Mouse (Mus musculus): ENCODE data around the gene Fam206a.

Gene Fam206a

DNA sequence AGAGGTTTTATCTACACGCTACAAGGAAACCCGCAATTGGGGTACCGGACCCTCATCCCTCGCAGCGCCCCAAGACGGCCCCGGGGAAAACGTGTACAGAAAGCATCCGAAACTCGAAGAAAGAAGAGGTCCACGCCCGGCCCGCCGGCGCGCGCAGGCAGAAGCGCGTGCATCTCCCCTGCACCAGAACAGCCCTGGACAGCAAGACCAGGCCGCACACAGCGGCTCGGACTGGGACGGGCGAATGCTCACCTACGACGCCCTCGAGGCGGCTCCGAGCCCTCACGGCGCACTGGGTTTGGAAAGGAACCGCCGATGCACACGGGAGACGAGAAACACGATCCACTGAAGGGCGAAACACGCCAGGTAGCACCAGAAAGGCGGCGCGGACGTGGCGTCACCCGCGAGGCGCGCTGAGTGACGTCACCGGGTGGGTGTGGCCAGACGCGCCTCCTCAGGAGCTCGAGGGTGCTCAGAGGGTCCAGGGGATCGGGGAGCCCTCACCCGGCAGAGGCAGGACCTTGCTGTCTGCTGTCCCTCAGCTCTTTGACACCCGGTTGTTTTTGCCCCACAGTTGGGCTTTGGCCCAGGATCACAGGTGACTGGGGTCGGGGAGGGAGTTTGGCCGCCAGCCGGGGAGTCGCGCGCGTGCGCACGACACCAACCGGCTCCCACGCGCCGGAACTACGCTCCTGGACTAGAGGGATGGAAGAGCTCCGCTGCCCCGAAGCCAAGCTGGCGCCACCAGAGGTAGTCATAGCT is at the start of gene Fam206a, which contains the start of gene Elp1:
Fam206a (plus strand) TSS at position 439 of the 762 bp plus-strand sequence.
Elp1 (minus strand) TSS at position 425 of the 762 bp plus-strand sequence.
- peak; percentile 82 for DNase-seq (ENCODE audit: low read depth, low spot score)

DNA sequence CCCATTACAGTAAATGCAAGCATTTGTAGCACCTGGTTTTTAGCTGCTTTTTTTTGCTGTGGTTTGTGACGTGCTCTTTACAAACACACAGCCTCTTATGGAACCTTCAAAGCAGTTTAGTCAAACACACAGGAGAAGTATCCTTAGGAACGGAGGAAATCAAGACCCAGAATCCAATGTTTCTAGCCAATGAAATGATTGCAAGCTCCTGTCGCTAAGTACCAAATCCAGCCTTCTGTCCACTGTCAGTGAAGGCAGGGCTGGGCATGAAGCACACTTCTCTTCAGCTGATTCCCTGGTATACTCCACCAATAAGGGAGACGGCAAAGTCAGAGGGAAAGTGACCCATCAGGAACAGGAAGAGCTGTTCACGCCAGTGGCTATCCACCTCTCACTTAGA is 46.1 kb upstream of the Fam206a start:
- DNase-seq (ENCODE audit: low read depth, low spot score): no peak

GRCm38 (mm10) chr4:56756966-56757600 is 45.1 kb upstream of the Fam206a start:
- no peak for DNase-seq (ENCODE audit: low read depth, low spot score)

DNA sequence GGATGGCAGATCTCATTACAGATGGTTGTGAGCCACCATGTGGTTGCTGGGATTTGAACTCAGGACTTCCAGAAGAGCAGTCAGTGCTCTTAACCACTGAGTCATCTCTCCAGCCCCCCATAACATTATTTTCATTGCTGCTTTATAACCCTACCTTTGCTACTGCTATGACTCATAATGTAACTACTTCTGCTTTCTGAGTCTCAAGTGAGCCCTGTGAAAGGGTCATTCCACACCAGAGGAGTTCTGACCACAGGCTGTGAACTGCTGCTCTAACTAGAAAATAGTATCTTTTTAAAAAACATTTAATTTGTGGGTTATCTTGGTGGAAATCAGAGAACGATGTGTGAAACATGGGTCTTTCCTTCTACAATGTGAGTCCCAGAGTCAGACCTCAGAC is 44.5 kb upstream of the Fam206a start:
- no peak for DNase-seq (ENCODE audit: low read depth, low spot score)

- no peak for DNase-seq (ENCODE audit: low read depth, low spot score)
Observed at GRCm38 (mm10) chr4:56767861-56768284, 34.3 kb upstream of the Fam206a start.

DNA sequence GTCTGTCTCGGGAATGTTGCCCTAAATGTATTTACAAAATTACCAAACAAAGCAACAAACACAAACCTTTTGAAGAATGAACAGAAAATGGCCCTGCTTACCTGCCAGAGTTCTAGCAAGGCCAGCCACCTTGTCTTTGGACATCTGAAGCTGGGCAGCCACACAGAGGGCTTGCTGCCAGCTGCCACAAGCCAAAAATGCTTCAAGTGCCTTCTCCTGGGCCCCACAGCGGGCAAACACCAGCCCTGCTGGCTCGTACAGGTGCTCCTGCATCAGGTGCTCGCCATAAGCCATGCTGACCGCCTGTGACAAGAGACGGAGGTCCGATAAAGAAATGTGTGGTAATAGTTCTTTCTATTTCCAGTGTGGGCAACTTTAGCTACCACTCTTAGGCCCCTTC is 33.2 kb upstream of the Fam206a start:
- DNase-seq (ENCODE audit: low read depth, low spot score): no peak

DNA sequence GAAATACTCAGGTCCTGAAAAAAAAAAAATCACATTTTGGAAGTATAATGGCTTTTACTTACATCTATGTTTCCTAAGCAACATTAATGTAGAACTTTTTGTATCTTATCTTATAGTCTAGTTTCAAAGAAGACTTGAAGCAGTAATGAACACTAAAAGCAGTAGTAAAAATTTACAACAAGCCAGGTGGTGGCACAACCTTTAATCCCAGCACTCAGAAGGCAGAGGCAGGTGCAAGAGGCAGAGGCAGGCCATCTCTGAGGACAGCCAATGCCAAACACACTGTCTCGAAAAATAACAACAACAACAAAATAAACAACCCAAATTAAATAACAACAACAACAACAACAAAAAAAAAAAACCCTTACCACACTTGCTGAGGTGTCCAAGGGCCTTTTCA is 31.1 kb upstream of the Fam206a start:
- no peak for DNase-seq (ENCODE audit: low read depth, low spot score)

DNA sequence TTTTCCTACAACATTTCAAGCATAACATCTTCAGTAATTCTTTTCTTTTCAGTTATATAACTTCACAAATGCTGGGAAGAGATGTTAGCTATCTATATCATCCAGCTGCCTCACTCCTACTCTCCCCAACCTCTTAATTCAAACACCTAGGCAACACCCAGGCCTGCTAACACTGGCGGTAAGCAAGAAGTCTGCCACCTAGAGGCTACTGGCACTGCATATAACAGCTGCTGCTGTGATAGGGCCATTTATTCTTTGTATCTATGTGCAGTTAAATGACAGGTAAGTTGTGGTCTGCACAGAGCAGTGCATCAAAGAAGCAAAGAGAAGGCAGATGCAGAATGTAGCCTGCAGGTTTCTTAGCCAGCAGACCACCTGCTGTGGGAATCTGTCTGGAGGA is 10.8 kb upstream of the Fam206a start:
- DNase-seq (ENCODE audit: low read depth, low spot score): peak; percentile 32

- DNase-seq (ENCODE audit: low read depth, low spot score): peak; percentile 82
Observed at GRCm38 (mm10) chr4:56802669-56803150, 565 bp downstream of the Fam206a start.

GRCm38 (mm10) chr4:56809050-56809449 is 6.9 kb downstream of the Fam206a start:
- no peak for DNase-seq (ENCODE audit: low read depth, low spot score)

- DNase-seq (ENCODE audit: low read depth, low spot score): no peak
Observed at GRCm38 (mm10) chr4:56811642-56812041, 9.5 kb downstream of the Fam206a start.

DNA sequence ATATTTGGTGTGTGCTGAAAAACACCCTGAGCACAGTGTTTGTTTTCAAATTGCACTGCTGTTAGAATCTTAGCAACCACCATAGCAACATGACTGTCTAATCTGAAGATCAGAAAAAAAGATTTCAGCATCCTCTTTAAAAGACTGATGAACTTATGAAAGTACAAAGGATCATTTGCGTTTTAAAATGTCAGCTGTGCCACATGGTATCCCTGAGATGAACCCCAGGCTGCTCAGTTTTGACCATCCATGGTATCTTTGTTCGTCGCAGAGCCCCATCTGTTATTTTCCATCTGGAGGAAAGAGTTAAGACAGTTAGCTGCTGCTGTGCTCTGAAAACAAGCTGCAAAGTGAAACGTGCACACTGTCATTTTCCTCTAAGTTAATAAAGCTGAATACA is 10.0 kb downstream of the Fam206a start:
- DNase-seq (ENCODE audit: low read depth, low spot score): no peak

DNA sequence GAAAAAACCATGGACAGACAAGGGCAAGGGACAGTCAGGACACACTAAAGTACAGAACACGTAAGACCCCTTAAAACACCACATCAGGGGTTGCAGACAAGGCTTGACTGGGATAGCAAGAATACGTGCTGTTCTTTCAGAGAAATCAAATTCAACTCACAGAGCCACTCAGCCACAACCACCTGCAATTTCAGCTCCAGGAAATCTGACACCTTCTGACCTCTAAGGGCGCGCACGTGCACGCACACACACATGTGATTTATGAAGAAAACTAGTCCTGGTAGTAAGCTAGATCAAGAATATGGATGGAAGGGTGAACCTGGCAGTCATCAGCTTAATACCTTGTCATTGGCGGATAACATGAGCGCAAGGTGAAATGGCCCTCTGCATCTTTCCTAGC is 13.0 kb downstream of the Fam206a start:
- DNase-seq (ENCODE audit: low read depth, low spot score): no peak

DNA sequence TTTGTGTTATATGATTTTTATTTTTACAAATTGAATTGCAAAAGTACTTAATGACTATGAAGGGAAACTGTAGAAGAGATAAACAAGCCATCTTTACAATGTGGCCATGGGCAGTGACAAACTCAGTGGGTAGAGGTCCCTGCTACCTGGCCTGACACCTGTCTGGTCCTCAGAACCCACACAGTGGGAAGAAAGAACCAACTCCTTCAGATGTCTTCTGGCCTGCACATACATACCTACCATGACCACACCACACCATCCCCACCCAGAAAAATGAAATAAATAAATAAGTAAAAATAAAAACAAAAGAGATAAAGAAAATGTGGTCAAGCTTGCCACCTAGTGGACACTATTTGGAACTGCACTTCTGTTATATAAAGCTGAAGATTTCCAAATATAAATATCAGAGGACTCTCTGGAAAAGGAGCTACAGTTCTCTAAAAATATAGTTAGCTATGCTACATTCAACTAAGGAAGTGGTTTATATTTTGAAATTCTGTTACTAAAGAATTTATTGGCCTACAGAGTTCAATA is 17.9 kb downstream of the Fam206a start:
- peak; percentile 26 for DNase-seq (ENCODE audit: low read depth, low spot score)

DNA sequence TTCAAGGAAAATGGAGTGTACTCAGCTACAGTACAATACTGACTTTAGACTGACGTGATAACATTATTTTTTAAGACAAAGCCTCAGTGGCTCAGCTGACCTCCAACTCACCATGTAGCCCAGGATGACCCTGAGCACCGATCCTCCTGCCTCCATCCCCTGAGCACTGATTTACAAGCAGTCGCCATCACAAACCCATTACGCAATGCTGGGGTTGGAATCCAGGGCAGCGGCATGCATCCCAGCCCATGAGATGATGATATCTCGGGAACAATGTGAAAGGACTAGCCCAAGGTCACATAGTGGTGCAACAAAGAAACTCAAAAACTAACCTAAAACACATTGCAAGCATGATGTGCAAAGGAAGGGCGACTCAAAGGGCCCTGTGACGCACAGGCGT is 22.1 kb downstream of the Fam206a start:
- no peak for DNase-seq (ENCODE audit: low read depth, low spot score)

GRCm38 (mm10) chr4:56828932-56829331 is 26.8 kb downstream of the Fam206a start:
- DNase-seq (ENCODE audit: low read depth, low spot score): no peak

DNA sequence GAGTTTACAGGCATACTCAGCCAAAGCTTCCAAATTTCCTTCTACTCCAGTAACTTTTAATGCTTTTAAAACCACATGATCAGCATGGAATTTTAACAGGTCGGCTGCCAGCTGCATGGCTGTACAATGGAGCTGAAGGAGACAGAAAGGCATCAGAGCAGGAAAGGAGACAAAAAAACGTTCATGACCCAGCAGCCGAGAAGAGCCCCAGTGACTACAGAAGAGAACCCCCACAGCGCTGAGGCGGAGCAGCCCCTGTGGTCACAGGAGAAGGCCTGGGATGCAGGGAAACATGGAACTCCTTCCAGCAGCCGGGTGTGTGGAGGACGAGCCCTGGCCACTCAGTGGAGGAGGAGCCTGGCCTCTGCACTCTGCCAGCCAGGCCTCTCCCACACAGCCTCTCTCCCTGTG is 27.4 kb downstream of the Fam206a start:
- DNase-seq (ENCODE audit: low read depth, low spot score): no peak

DNA sequence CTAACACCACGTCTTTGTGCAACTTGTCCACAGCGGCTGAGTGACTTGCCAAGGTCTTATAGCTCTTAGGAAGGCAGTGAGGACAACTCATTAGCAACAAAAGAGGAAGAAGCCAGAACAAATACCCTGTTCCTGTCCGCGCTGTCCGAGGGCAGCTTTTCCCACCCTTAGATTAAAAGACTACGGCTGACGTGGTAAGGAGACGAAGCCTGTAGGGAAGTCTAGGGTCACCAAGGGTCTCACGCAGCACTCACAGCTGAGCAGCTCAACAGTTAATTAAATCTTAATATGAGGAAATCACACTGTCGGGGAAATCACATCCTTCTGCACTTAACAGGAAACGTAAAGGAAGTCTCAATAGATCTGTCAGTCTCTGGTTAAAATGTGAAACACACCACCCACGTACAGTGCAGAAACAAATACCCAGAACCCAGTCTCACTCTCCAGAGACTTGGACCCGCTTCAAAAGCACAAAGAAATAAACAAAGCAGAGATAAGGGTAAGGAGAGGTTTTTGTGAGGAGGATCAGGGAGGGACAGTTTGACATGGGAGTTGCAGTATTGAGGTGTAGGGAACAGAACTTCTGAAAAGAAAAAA is 29.0 kb downstream of the Fam206a start:
- no peak for DNase-seq (ENCODE audit: low read depth, low spot score)

GRCm38 (mm10) chr4:56831998-56832397 is 29.9 kb downstream of the Fam206a start:
- no peak for DNase-seq (ENCODE audit: low read depth, low spot score)

DNA sequence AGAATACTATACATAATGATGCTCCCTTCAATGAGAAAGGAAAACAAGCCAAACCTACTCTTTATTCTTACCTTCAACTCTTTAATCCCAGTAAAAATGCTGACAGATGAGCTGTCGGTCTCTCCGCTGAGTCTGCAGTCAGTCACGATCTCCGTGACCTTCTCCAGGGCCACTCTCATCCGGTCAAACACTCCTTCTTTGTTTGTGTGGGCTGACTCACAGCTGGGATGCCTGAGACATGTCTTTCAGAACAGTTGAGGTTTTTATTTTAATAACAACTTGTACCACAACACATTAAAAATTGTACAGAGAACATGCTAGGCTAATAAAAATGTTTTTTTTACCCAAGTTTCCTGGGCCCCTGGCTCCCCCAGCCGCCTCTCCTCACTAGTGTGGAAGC is 35.5 kb downstream of the Fam206a start:
- DNase-seq (ENCODE audit: low read depth, low spot score): no peak

GRCm38 (mm10) chr4:56840297-56840696 is 38.2 kb downstream of the Fam206a start:
- DNase-seq (ENCODE audit: low read depth, low spot score): no peak

DNA sequence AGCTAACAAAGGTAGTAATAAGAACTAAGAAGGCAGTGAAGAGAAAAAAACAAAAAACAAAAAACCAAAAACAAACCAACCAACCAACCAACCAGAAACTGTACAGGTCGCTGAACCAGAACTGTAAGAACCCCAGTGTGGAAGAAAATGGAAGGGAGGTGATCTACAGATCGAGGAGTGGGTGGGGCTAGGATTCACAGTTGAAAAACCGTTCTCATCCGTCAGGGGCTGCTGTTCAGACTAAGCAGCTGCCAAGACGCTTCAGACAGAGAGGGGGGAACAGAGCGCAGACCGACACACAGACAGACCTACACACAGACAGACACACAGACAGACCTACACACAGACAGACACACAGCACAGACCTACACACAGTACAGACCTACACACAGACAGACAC is 40.4 kb downstream of the Fam206a start:
- no peak for DNase-seq (ENCODE audit: low read depth, low spot score)

Measured in telencephalon, adult 2 months (tissue).